Mouse (Mus musculus) heart, embryonic 14.5 days (tissue): ENCODE measurements around the gene Gm12216. TPM values are rescaled to one million over a fixed set of nuclear protein-coding genes. Genes with fewer than 3 reads are reported as not detected.
A peak's percentile ranks its signal among the peaks of the same experiment; 100 is the strongest.

Source experiments
- ATAC-seq: fragments of 200-750 bp; cut with Nextera tagmentation; 2 replicates; pipeline ENCODE4 v1.8.0; 2017; ENCODE audit warnings: low read depth, moderate TSS enrichment; ENCODE audit not compliant: insufficient number of reproducible peaks, insufficient read depth, low FRiP score
- H3K27ac ChIP-seq, 2 experiments: fragments of 200-500 bp in 1 of 2; fragments of 300-500 bp in 1 of 2; sonication (generic) in 1 of 2; replicated peaks in 1 of 2; 2 replicates each; pipeline ENCODE4 v1.5.1; 2012 to 2014; ENCODE audit warnings: low read depth in 2 of 2, low read length in 2 of 2, control low read depth in 1 of 2, mild to moderate bottlenecking in 1 of 2, mixed read lengths in 1 of 2; ENCODE audit not compliant: control insufficient read depth in 1 of 2, insufficient read depth in 1 of 2
- H3K27me3 ChIP-seq: fragments of 300-500 bp; sonication (generic); 2 replicates; pipeline ENCODE4 v1.6.1; 2014; ENCODE audit warnings: mild to moderate bottlenecking, low read length, control low read depth; ENCODE audit not compliant: control insufficient read depth, insufficient read depth
- H3K36me3 ChIP-seq: fragments of 300-500 bp; sonication (generic); 2 replicates; pipeline ENCODE4 v1.6.1; 2014; ENCODE audit warnings: mild to moderate bottlenecking, control low read depth, low read length, mixed read lengths; ENCODE audit not compliant: control insufficient read depth, insufficient read depth
- H3K4me1 ChIP-seq, 2 experiments: fragments of 200-500 bp in 1 of 2; fragments of 300-500 bp in 1 of 2; sonication (generic) in 1 of 2; 2 replicates each; pipeline ENCODE4 v1.6.1; 2012 to 2014; ENCODE audit warnings: low read length in 2 of 2, control low read depth in 1 of 2, mixed read lengths in 1 of 2; ENCODE audit not compliant: control insufficient read depth in 2 of 2, insufficient read depth in 2 of 2
- H3K4me2 ChIP-seq: fragments of 300-500 bp; sonication (generic); 2 replicates; pipeline ENCODE4 v1.6.1; 2014; ENCODE audit warnings: mild to moderate bottlenecking, low read length
- H3K4me3 ChIP-seq, 2 experiments: fragments of 200-500 bp in 1 of 2; fragments of 300-500 bp in 1 of 2; sonication (generic) in 1 of 2; 2 replicates each; pipeline ENCODE4 v1.5.1; 2012 to 2014; ENCODE audit warnings: low read length in 2 of 2, mild to moderate bottlenecking in 2 of 2, control low read depth in 1 of 2, low read depth in 1 of 2, moderate library complexity in 1 of 2; ENCODE audit not compliant: control insufficient read depth in 1 of 2, insufficient read depth in 1 of 2
- H3K9ac ChIP-seq: fragments of 300-500 bp; sonication (generic); 2 replicates; pipeline ENCODE4 v1.6.1; 2014; ENCODE audit warnings: mild to moderate bottlenecking, low read length
- H3K9me3 ChIP-seq: fragments of 300-500 bp; sonication (generic); 2 replicates; pipeline ENCODE4 v1.6.1; 2016; ENCODE audit warnings: low read length, control low read depth; ENCODE audit not compliant: control insufficient read depth
- WGBS: fragments of 180-500 bp; shearing (Covaris S2); extraction: QIAGEN DNeasy Blood & Tissue Kit; methylation state at CpG from one replicate; pipeline ENCODE4 v1.1.7; 2014; 5-methylcytosine and 5-hydroxymethylcytosine counted together
- polyA plus RNA-seq: library from polyadenylated mRNA; unstranded; fragments of >200 nt; fragmentation: Nextera tagmentation; extraction: Ambion mirVana; gene quantifications from 2 replicates; pipeline ENCODE4 v1.2.1, GENCODE M21; 2014

The Gm12216 gene
- polyA plus RNA-seq, 1 experiment from 2014 or later = 0.30 TPM

- H3K27ac ChIP-seq = no peak overlapping the region
- 61% methylated on average over 3 of the region's 3 CpGs for WGBS
- H3K9me3 ChIP-seq = no peaks in the 10 kb centered on the region
- peaks cover 2% of the 10 kb centered on the region in 2 experiments; a peak in 1 of 4 replicates for H3K4me1 ChIP-seq
- no peak overlapping the region for H3K4me3 ChIP-seq
- no peaks in the 10 kb centered on the region for H3K36me3 ChIP-seq
- no peak overlapping the region for H3K9ac ChIP-seq
- ATAC-seq = no peak
- H3K4me2 ChIP-seq = no peak overlapping the region
- H3K27me3 ChIP-seq = no peaks in the 10 kb centered on the region
Observed at GRCm38 (mm10) chr11:53899004-53899403, 39.9 kb upstream of the Gm12216 start.

GRCm38 (mm10) chr11:53896935-53897334, 37.9 kb upstream of the Gm12216 start:
- ATAC-seq = no peak
- Histone ChIP-seq H3K9ac (no peak overlapping the region), H3K4me2 (no peak overlapping the region), H3K36me3 (no peaks in the 10 kb centered on the region), H3K4me3 (no peak overlapping the region), H3K4me1 (peaks cover 2 to 3% of the 10 kb centered on the region in 2 experiments; a peak in 2 of 4 replicates), H3K27me3 (no peaks in the 10 kb centered on the region), H3K9me3 (no peaks in the 10 kb centered on the region), H3K27ac (no peak overlapping the region)
- 77% methylated on average over 6 of the region's 6 CpGs for WGBS

- Histone ChIP-seq H3K4me1 (peaks cover 8 to 18% of the 10 kb centered on the region in 2 experiments), H3K36me3 (no peaks in the 10 kb centered on the region), H3K9ac (no peak overlapping the region), H3K9me3 (no peaks in the 10 kb centered on the region), H3K4me3 (no peak overlapping the region), H3K27me3 (no peaks in the 10 kb centered on the region), H3K27ac (no peak overlapping the region), H3K4me2 (no peak overlapping the region)
- 75% methylated on average over 2 of the region's 2 CpGs for WGBS
- no peak for ATAC-seq
Observed at GRCm38 (mm10) chr11:53893451-53893850, 34.4 kb upstream of the Gm12216 start.

GRCm38 (mm10) chr11:53892716-53893416, 33.8 kb upstream of the Gm12216 start:
- Histone ChIP-seq H3K4me3 (no peak overlapping the region), H3K9me3 (no peaks in the 10 kb centered on the region), H3K27ac (no peak overlapping the region), H3K36me3 (no peaks in the 10 kb centered on the region), H3K4me1 (peaks cover 11 to 21% of the 10 kb centered on the region in 2 experiments), H3K9ac (no peak overlapping the region), H3K27me3 (no peaks in the 10 kb centered on the region), H3K4me2 (no peak overlapping the region)
- no peak for ATAC-seq
- WGBS = 43% methylated on average over 9 of the region's 9 CpGs

GRCm38 (mm10) chr11:53891505-53892451, 32.7 kb upstream of the Gm12216 start, which contains the start of gene Slc22a5:
Slc22a5 (minus strand) TSS chr11:53891660.
- Histone ChIP-seq H3K27me3 (no peaks in the 10 kb centered on the region), H3K4me2 (peak within 1 kb of the TSS; percentile 86), H3K27ac (peak within 1 kb of the TSS; percentile 51 to 73; a peak in 3 of 4 replicates), H3K9me3 (no peaks in the 10 kb centered on the region), H3K4me1 (peaks cover 11 to 21% of the 10 kb centered on the region in 2 experiments), H3K9ac (peak within 1 kb of the TSS; percentile 77), H3K4me3 (peak within 1 kb of the TSS; percentile 62 to 64), H3K36me3 (no peaks in the 10 kb centered on the region)
- 3% methylated on average over 63 of the region's 63 CpGs for WGBS
- peak; percentile 99 for ATAC-seq

GRCm38 (mm10) chr11:53890906-53891504, 31.9 kb upstream of the Gm12216 start:
- peaks cover 11 to 21% of the 10 kb centered on the region in 2 experiments for H3K4me1 ChIP-seq
- no peaks in the 10 kb centered on the region for H3K36me3 ChIP-seq
- H3K4me3 ChIP-seq = peak overlapping the region; percentile 62 to 64
- 2% methylated on average over 32 of the region's 33 CpGs for WGBS
- H3K9me3 ChIP-seq = no peaks in the 10 kb centered on the region
- peak overlapping the region; percentile 86 for H3K4me2 ChIP-seq
- 0 out of 2 replicates have a peak, but pooled peaks have one; percentile 1 for ATAC-seq
- no peaks in the 10 kb centered on the region for H3K27me3 ChIP-seq
- peak overlapping the region; percentile 77 for H3K9ac ChIP-seq
- H3K27ac ChIP-seq = peak overlapping the region; percentile 51 to 68; a peak in 2 of 4 replicates

GRCm38 (mm10) chr11:53890225-53890624, 31.2 kb upstream of the Gm12216 start:
- WGBS = 85% methylated on average over 2 of the region's 2 CpGs
- peak overlapping the region; percentile 86 for H3K4me2 ChIP-seq
- no peaks in the 10 kb centered on the region for H3K36me3 ChIP-seq
- peaks cover 11 to 21% of the 10 kb centered on the region in 2 experiments for H3K4me1 ChIP-seq
- H3K27me3 ChIP-seq = no peaks in the 10 kb centered on the region
- ATAC-seq = no peak
- H3K27ac ChIP-seq = no peak overlapping the region
- peak overlapping the region; percentile 77; the same call in 1 of the 2 replicates for H3K9ac ChIP-seq
- H3K4me3 ChIP-seq = no peak overlapping the region
- H3K9me3 ChIP-seq = no peaks in the 10 kb centered on the region
